Mouse (Mus musculus) liver, adult 2 months (tissue): ENCODE data around the gene Bhlhe40. TPM values are rescaled to one million over a fixed set of nuclear protein-coding genes. Genes with fewer than 3 reads are reported as not detected.

ENCODE experiments used
- DNase-seq: peaks from one replicate; pipeline ENCODE4 v3.0.0-alpha.2; 2011; ENCODE audit warnings: low read depth, low spot score; ENCODE audit errors: extremely low read depth
- H3K27ac ChIP-seq: fragments of 200-500 bp; replicated peaks from 2 replicates; pipeline ENCODE4 v1.5.1; 2012; ENCODE audit warnings: low read depth, mild to moderate bottlenecking, control low read depth, inconsistent platforms, low read length; ENCODE audit not compliant: insufficient read depth
- H3K27me3 ChIP-seq: fragments of 200-500 bp; 2 replicates; pipeline ENCODE4 v1.6.1; 2012; ENCODE audit warnings: mild to moderate bottlenecking, moderate library complexity, low read length, inconsistent platforms; ENCODE audit not compliant: control insufficient read depth, insufficient read depth
- H3K36me3 ChIP-seq: fragments of 200-500 bp; 2 replicates; pipeline ENCODE4 v1.6.1; 2012; ENCODE audit warnings: low read length, inconsistent platforms; ENCODE audit not compliant: control insufficient read depth, insufficient read depth
- H3K4me1 ChIP-seq: fragments of 200-500 bp; 2 replicates; pipeline ENCODE4 v1.6.1; 2011; ENCODE audit warnings: low read length; ENCODE audit not compliant: control insufficient read depth, insufficient read depth
- H3K4me3 ChIP-seq: fragments of 200-500 bp; 2 replicates; pipeline ENCODE4 v1.5.1; 2011; ENCODE audit warnings: low read depth, mild to moderate bottlenecking, control low read depth, low read length, moderate library complexity; ENCODE audit not compliant: insufficient read depth
- H3K79me2 ChIP-seq: fragments of 200-500 bp; 2 replicates; pipeline ENCODE4 v1.6.1; 2012; ENCODE audit warnings: inconsistent platforms, mild to moderate bottlenecking, low read length, moderate library complexity; ENCODE audit not compliant: control insufficient read depth, insufficient read depth
- H3K9ac ChIP-seq: fragments of 200-500 bp; 2 replicates; pipeline ENCODE4 v1.6.1; 2012; ENCODE audit warnings: low read depth, mild to moderate bottlenecking, control low read depth, inconsistent platforms, low read length
- CTCF ChIP-seq: fragments of 200-500 bp; IDR thresholded peaks from 2 replicates; pipeline ENCODE4 v1.5.1; 2011; ENCODE audit warnings: low read depth, low read length, control low read depth
- POLR2A ChIP-seq: fragments of 200-500 bp; IDR thresholded peaks from 2 replicates; pipeline ENCODE4 v1.6.1; 2011; ENCODE audit warnings: low read length, control low read depth; ENCODE audit not compliant: insufficient read depth; ENCODE audit errors: extremely low read depth
- WGBS: fragments of 180-500 bp; shearing (Covaris S2); methylation state at CpG from one replicate; pipeline ENCODE4 v1.1.7; 2018; 5-methylcytosine and 5-hydroxymethylcytosine counted together
- polyA plus RNA-seq: library from polyadenylated mRNA; depleted of rRNA; stranded (reverse); fragments of >200 nt; gene quantifications from 2 replicates; pipeline ENCODE4 v1.2.3, GENCODE M21; 2012; rRNA removed
- total RNA-seq: library from RNA; depleted of rRNA; stranded (reverse); fragments of >200 nt; gene quantifications from 2 replicates; pipeline ENCODE4 v1.2.3, GENCODE M21; 2014; rRNA removed

The Bhlhe40 gene
- total and polyA plus RNA-seq, 2 experiments = 17.4 to 33.0 TPM

- DNase-seq = no peak
- peaks cover 6% of the 10 kb centered on the region; the same call in 1 of the 2 replicates for H3K4me1 ChIP-seq
- H3K27ac ChIP-seq = no peak overlapping the region
- no peak overlapping the region for H3K9ac ChIP-seq
- TF ChIP-seq CTCF = peak; percentile 54; the same call in 1 of the 2 replicates
- TF ChIP-seq POLR2A = no peak
- no peak overlapping the region for H3K4me3 ChIP-seq
- no peaks in the 10 kb centered on the region for H3K79me2 ChIP-seq
- 78% methylated on average over 3 of the region's 3 CpGs for WGBS
- no peaks in the 10 kb centered on the region for H3K36me3 ChIP-seq
- H3K27me3 ChIP-seq = no peaks in the 10 kb centered on the region
Measured at GRCm38 (mm10) chr6:108710667-108711066, 50.2 kb downstream of the Bhlhe40 start.

DNA sequence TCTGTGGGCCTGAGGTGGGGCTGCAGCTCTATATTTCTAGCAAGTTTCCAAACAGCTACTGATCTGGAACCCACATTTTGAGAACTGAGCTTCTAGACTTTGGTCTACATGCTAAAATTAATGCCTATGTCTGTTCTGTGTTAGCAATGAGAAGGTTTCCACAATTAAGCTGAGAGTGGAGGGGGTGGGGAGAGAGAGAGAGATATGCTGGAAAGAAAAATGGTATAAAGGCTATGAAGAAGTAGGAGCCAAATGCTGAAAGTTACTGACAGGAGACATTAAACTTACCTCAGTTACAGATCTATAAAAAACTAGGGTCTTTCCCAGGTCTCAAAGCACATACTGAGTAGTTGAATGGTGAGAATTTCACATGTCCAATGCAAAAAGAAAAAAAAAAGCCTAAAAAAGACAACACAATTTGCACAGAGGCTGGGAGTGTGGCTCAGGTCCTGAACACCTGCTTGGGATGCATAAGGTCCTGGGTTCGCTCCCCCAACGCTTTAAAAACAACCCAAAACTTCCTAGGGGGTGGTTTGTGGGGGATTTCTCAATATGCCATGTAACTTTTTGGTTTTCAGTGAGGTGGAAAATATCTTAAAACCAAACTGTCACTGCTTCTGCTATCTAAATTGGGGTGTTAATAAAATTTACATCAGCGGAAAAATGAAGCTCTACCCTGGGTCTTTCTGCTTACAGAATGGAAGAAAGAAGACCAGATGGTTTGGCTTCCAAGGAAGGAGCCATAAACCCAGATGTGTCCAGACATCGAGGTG lies 50.9 kb downstream of the Bhlhe40 start:
- Histone ChIP-seq H3K79me2 (no peaks in the 10 kb centered on the region), H3K9ac (no peak overlapping the region), H3K27me3 (no peaks in the 10 kb centered on the region), H3K36me3 (no peaks in the 10 kb centered on the region), H3K4me3 (no peak overlapping the region), H3K27ac (no peak overlapping the region), H3K4me1 (peaks cover 6% of the 10 kb centered on the region; the same call in 1 of the 2 replicates)
- no peak for TF ChIP-seq CTCF
- no peak for TF ChIP-seq POLR2A
- WGBS = 80% methylated on average over 4 of the region's 4 CpGs
- no peak for DNase-seq

- H3K36me3 ChIP-seq = no peaks in the 10 kb centered on the region
- no peak overlapping the region for H3K9ac ChIP-seq
- no peaks in the 10 kb centered on the region for H3K27me3 ChIP-seq
- TF ChIP-seq CTCF (no peak), POLR2A (no peak)
- H3K4me3 ChIP-seq = no peak overlapping the region
- H3K27ac ChIP-seq = no peak overlapping the region
- no peaks in the 10 kb centered on the region for H3K79me2 ChIP-seq
- H3K4me1 ChIP-seq = peaks cover 6% of the 10 kb centered on the region; the same call in 1 of the 2 replicates
- DNase-seq = no peak
Measured at GRCm38 (mm10) chr6:108712148-108712547, 51.7 kb downstream of the Bhlhe40 start.

DNA sequence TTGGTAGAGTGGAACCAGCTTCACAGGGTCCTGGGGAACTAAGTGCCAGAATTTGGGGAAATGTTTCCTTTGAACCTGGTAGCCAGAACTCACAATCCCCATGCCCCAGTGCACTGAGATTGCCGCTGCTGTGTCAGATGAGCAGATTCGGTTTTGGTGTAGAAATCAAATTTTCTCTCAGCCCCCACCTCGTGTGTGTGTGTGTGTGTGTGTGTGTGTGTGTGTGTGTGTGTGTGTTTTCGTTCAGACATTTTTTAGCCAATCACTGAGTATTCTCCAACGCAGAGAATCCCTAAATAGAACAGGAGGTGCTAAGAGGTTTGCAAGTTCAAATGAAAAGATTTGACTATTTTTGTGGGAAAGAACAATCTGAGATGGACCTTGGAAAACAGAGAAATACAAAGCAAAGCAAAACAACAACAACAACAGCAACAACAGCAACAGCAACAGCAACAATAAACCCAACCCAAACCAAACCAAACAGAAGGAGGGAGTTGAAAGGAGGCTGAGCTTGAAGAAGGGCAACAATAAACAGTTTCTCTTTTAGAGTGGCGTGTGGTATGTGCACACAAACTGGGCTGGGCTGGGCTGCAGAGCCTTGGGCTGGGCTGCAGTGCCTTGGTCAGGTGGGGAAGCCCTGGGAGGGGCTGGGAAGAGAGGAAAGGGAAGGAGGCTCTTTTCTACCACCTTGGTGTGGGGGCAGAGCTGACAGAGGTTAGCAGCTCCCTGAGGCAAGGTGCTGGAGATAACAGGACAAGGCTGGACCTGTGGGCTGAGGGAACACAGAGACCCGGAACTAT lies 52.9 kb downstream of the Bhlhe40 start:
- Histone ChIP-seq H3K36me3 (no peaks in the 10 kb centered on the region), H3K9ac (no peak overlapping the region), H3K4me3 (no peak overlapping the region), H3K27me3 (no peaks in the 10 kb centered on the region), H3K4me1 (peaks cover 6% of the 10 kb centered on the region; the same call in 1 of the 2 replicates), H3K27ac (no peak overlapping the region), H3K79me2 (no peaks in the 10 kb centered on the region)
- TF ChIP-seq CTCF (no peak), POLR2A (no peak)
- 59% methylated on average over 7 of the region's 7 CpGs for WGBS
- no peak for DNase-seq

Other genes with a start within 250 kb of the Bhlhe40 start
- gene Arl8b, start 122.5 kb downstream of the Bhlhe40 start, total RNA-seq = 24.2 and 27.7 TPM in 2 replicates
- gene Arl8b, start 122.5 kb downstream of the Bhlhe40 start, polyA plus RNA-seq = 8.9 and 10.3 TPM in 2 replicates
- 102 and 109 TPM in 2 replicates for gene Edem1, start 168.0 kb downstream of the Bhlhe40 start, total RNA-seq
- gene Edem1, start 168.0 kb downstream of the Bhlhe40 start, polyA plus RNA-seq = 58.3 and 63.1 TPM in 2 replicates